Mouse (Mus musculus): ENCODE measurements at regions not wholly inside any gene's neighbourhood (a gene's known extent, or its start where the extent isn't known, plus 50 kb on each side); places are given as distances from the start of the nearest gene placed in this dataset.

DNA sequence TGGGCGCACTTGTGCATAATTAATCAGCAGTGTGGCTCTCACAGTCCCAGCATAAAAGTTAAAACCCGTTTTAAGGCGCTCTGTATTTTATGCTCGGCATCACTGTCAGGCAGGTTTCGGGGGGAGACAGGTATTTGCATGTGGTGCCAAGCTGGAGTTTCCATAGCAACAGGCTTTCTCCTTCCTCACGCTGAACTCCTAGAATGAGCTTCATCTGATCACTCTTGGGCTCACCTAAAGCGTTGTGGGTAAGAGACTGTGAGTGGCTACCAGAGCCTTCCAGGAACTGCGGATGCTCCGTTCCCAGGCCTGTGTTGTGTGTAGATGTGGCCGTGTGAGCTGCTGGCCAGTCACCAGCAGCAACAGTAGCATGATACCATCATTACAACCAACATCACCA lies 161.5 kb downstream of the Ajap1 start:
- no peaks in the 10 kb centered on the region for H3K4me1 ChIP-seq (ENCODE audit: control insufficient read depth, insufficient read depth, low read length)
- no peak for DNase-seq
- H3K4me3 ChIP-seq (replicated peaks; ENCODE audit: extremely low read depth, low read depth, low read length) = no peak overlapping the region
- WGBS = 78% methylated on average over 10 of the region's 10 CpGs
- no peak for TF ChIP-seq CTCF (IDR thresholded peaks at IDR 0.05; ENCODE audit: insufficient read depth, low read length)

DNA sequence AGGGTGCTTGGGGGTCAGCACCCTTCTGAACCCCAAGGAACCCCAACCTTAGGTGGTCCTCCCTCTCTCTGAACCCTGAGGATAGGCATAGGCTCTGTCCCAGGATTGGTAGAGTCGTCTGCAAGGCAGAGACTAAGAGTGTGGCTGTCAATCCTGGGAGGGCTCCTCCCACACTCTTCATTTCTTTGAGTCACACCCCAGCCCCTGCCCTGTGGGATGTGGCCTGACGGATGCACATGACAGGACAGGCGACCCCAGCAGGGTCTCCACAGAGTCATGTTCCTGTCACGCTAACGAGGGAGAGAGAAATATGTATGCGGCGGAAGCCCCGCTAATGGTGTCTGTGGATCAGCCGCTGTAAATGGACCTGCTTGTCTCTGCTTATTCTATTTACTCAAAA lies 162.0 kb downstream of the Ajap1 start:
- Histone ChIP-seq H3K4me3 (replicated peaks; ENCODE audit: extremely low read depth, low read depth, low read length) (no peak overlapping the region), H3K4me1 (ENCODE audit: control insufficient read depth, insufficient read depth, low read length) (no peaks in the 10 kb centered on the region)
- DNase-seq = no peak
- no peak for TF ChIP-seq POLR2A (IDR thresholded peaks at IDR 0.05; ENCODE audit: borderline replicate concordance, extremely low read depth, low read depth, low read length)
- no peak for TF ChIP-seq CTCF (IDR thresholded peaks at IDR 0.05; ENCODE audit: insufficient read depth, low read length)
- 75% methylated on average over 9 of the region's 9 CpGs for WGBS

DNA sequence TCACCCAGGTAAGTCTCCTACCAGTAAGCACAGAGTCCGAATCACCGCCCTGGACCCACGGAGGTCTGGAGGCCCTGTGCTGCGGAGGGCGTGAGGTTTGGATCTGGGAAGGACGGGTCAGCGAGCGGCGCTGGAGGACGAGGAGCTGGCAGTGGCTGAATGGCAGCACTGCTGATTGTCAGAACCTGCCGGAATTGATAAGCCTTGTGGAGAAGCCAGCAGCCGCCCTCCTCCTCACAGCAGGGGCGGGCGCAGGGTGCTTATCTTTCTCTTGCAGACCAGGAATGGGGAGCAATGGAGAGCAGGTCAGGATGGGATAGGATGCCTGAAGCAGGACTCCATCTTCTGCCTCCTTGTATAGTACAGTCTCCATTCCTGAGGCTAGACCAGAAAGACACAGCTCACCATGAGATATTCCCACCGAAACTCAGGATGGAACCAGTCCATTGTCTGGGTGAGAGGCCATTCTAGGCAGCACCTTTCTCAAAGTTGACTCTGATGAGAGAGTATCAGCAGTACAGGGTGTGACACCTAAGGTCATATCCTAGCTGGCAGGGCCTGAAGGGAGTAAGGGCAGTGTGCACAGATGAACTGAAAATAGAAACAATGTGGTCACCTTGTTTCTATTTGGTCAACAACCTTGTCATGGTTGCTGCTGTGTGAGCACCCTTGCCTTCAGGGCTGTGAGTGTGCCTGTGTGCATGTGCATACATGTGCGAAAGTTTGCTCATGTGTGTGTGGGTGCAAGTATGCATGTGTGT lies 165.5 kb downstream of the Ajap1 start:
- no peak overlapping the region for H3K4me3 ChIP-seq (replicated peaks; ENCODE audit: extremely low read depth, low read depth, low read length)
- no peak for DNase-seq
- WGBS = 60% methylated on average over 16 of the region's 16 CpGs
- TF ChIP-seq POLR2A (IDR thresholded peaks at IDR 0.05; ENCODE audit: borderline replicate concordance, extremely low read depth, low read depth, low read length) (no peak), CTCF (IDR thresholded peaks at IDR 0.05; ENCODE audit: insufficient read depth, low read length) (no peak)
- H3K4me1 ChIP-seq (ENCODE audit: control insufficient read depth, insufficient read depth, low read length) = no peaks in the 10 kb centered on the region

DNA sequence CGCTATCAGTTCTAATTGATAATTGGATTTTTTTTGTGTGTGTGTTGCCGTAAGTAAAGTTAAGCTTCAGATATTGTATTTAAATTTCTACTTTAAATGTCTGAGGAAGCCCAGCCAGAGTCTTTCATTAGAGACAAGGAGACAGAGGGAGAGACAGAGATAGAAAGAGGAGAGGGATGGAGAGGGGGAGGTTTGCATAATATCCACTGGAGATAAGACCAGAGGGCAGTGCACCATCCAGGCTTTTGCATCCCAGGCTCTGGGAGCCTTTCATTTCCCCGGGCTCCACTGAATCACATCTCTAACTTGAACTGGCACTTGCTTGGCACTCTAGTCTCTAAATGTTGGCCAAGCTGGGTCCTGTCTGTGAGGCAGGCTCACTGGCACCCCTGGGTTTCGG lies 166.1 kb downstream of the Ajap1 start:
- no peaks in the 10 kb centered on the region for H3K4me1 ChIP-seq (ENCODE audit: control insufficient read depth, insufficient read depth, low read length)
- H3K4me3 ChIP-seq (replicated peaks; ENCODE audit: extremely low read depth, low read depth, low read length) = no peak overlapping the region
- 79% methylated on average over 4 of the region's 4 CpGs for WGBS
- no peak for TF ChIP-seq CTCF (IDR thresholded peaks at IDR 0.05; ENCODE audit: insufficient read depth, low read length)
- TF ChIP-seq POLR2A (IDR thresholded peaks at IDR 0.05; ENCODE audit: borderline replicate concordance, extremely low read depth, low read depth, low read length) = no peak
- no peak for DNase-seq

DNA sequence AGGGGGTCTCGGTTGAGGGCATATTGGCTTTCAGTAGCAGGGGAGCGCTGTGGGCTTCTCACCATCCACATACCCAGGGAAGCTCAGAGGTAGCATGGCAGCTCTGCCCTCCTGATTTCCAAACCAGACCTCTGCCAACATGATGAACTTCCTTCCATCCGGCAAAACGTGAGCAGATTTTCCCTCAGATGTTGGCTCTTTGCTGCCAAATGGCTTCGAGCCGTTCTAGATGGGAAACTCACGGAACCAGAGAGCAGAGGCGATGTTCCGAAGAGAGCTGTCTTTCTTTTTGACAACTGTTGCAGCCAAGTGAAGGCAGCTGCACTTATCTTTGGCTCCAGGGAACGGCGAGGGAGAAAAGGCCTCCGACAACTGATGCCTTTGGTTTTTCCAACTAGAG lies 168.7 kb downstream of the Ajap1 start:
- no peak overlapping the region for H3K4me3 ChIP-seq (replicated peaks; ENCODE audit: extremely low read depth, low read depth, low read length)
- H3K4me1 ChIP-seq (ENCODE audit: control insufficient read depth, insufficient read depth, low read length) = no peaks in the 10 kb centered on the region
- WGBS = 88% methylated on average over 12 of the region's 12 CpGs
- TF ChIP-seq CTCF (IDR thresholded peaks at IDR 0.05; ENCODE audit: insufficient read depth, low read length) (no peak), POLR2A (IDR thresholded peaks at IDR 0.05; ENCODE audit: borderline replicate concordance, extremely low read depth, low read depth, low read length) (no peak)
- no peak for DNase-seq

DNA sequence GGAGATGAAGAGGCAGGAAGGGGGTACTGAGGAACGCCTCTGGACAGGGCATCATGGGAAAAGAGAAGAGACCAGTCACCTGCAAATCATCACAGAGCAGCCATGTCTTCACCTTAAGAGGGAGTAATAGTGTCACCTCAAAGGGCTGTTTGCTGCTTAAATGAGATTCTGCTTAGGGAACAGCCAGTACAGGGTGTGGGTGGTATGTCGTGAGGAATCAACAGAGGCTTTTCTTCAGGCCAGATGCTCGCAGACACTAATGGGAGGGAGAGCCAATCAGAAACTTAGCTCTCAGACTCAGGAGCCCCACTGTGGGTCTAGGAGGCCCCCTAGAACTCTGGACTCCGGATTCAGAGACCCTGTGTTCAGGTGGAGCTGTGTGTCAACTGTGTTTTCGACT lies 171.0 kb downstream of the Ajap1 start:
- Histone ChIP-seq H3K4me3 (replicated peaks; ENCODE audit: extremely low read depth, low read depth, low read length) (no peak overlapping the region), H3K4me1 (ENCODE audit: control insufficient read depth, insufficient read depth, low read length) (no peaks in the 10 kb centered on the region)
- no peak for DNase-seq
- TF ChIP-seq CTCF (IDR thresholded peaks at IDR 0.05; ENCODE audit: insufficient read depth, low read length) = no peak
- TF ChIP-seq POLR2A (IDR thresholded peaks at IDR 0.05; ENCODE audit: borderline replicate concordance, extremely low read depth, low read depth, low read length) = no peak
- WGBS = 54% methylated on average over 5 of the region's 5 CpGs

DNA sequence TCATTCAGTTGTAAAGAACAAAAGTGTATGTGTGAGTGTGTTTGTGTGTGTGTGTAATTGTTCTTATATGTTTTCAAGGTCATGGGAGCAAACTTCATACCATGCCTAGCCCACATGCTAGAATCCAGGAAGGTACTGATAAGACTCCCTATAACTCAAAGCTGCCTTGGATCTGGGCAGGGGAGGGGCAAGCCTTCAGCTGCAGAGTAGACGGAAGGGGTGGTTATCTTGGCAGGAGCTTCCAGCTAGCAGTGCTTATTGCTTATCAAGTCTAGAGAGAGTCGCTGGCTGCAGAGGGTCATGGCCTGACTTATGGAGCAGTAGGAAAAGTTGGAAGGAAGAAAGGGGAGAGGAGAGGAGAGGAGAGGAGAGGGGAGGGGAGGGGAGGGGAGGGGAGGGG lies 172.0 kb downstream of the Ajap1 start:
- 25% methylated on average over 2 of the region's 2 CpGs for WGBS
- DNase-seq = no peak

DNA sequence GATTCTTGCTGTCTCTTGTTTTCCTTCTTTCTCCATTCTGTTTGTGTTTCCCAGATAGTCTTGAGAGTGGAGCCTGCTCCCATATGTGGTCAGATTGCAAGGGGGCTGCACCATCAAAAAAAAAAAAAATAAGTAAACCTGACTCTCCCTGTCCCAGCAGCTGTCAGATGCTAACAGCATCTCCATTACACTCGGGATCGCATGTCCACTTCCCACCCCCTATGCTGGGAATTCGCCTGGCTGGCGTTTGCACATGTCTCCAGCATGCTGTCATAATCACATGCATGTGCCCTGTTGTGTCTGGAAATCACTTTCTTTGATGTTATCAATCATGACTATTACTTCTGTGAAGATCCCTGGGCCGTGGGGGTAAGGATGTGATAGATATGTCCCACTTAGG lies 179.1 kb downstream of the Ajap1 start:
- WGBS = 63% methylated on average over 5 of the region's 5 CpGs
- Histone ChIP-seq H3K4me3 (replicated peaks; ENCODE audit: extremely low read depth, low read depth, low read length) (no peak overlapping the region), H3K4me1 (ENCODE audit: control insufficient read depth, insufficient read depth, low read length) (no peaks in the 10 kb centered on the region)
- no peak for DNase-seq
- TF ChIP-seq CTCF (IDR thresholded peaks at IDR 0.05; ENCODE audit: insufficient read depth, low read length) (no peak), POLR2A (IDR thresholded peaks at IDR 0.05; ENCODE audit: borderline replicate concordance, extremely low read depth, low read depth, low read length) (no peak)

More for the DNA sequence above, 172.0 kb downstream of the Ajap1 start:
- Histone ChIP-seq H3K4me1 (ENCODE audit: control insufficient read depth, insufficient read depth, low read length) (no peaks in the 10 kb centered on the region), H3K4me3 (replicated peaks; ENCODE audit: extremely low read depth, low read depth, low read length) (no peak overlapping the region)
- TF ChIP-seq POLR2A (IDR thresholded peaks at IDR 0.05; ENCODE audit: borderline replicate concordance, extremely low read depth, low read depth, low read length) (no peak), CTCF (IDR thresholded peaks at IDR 0.05; ENCODE audit: insufficient read depth, low read length) (no peak)

DNA sequence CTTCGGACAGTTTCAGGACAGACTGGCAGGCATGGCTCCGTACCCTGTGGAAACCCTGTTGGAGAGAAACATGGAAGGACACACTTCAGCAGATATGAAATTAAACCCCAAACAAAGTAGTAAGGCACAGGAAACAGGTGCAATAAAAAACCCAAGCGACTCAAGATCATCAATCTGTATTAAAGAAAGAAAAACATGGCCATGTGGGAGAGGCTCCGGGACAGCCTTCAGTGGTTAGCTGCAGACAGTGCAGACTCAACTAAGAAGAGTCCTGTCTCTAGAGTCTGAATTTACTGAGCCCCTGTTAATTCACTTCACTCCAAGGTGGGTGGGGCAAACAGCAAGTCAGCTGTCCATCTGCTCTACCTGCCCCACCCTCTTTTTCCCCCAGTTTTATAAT lies 179.8 kb downstream of the Ajap1 start:
- no peak for DNase-seq
- WGBS = 85% methylated on average over 4 of the region's 4 CpGs
- Histone ChIP-seq H3K4me1 (ENCODE audit: control insufficient read depth, insufficient read depth, low read length) (no peaks in the 10 kb centered on the region), H3K4me3 (replicated peaks; ENCODE audit: extremely low read depth, low read depth, low read length) (no peak overlapping the region)
- TF ChIP-seq POLR2A (IDR thresholded peaks at IDR 0.05; ENCODE audit: borderline replicate concordance, extremely low read depth, low read depth, low read length) = no peak
- no peak for TF ChIP-seq CTCF (IDR thresholded peaks at IDR 0.05; ENCODE audit: insufficient read depth, low read length)

DNA sequence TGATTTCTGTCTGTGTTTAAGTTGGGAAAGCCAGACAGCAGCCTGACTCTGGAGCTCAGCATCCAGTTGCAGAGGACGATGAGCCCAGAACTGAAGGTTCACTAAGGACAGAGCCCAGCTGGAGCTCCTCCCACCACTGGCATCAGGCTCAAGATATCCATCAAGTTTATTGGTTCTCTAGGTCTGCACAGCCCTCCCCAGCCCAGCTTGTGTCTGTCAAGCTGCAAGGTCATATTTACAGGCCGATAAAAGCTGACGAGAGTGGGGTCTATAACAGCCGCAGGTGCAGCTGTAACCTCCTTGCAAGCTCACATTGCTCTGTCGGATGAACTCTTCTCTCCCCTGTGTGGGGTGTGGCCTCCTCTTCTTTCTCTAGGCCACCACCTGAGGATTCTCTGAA lies 184.3 kb downstream of the Ajap1 start:
- no peak overlapping the region for H3K4me3 ChIP-seq (replicated peaks; ENCODE audit: extremely low read depth, low read depth, low read length)
- 69% methylated on average over 5 of the region's 5 CpGs for WGBS
- no peak for DNase-seq
- H3K4me1 ChIP-seq (ENCODE audit: control insufficient read depth, insufficient read depth, low read length) = no peaks in the 10 kb centered on the region
- TF ChIP-seq POLR2A (IDR thresholded peaks at IDR 0.05; ENCODE audit: borderline replicate concordance, extremely low read depth, low read depth, low read length) = no peak
